Mouse (Mus musculus): ENCODE measurements around the gene Rrp1b. TPM values are rescaled to one million over a fixed set of nuclear protein-coding genes. Genes with fewer than 3 reads are reported as not detected.
"Not testable (repeated sequence)": the region's sequence is repeated elsewhere in the genome, so short reads cannot be mapped to it uniquely, and the experiment has no call there.

Gene Rrp1b
- total and polyA plus RNA-seq, 2 experiments = 5.7 to 5.9 TPM

DNA sequence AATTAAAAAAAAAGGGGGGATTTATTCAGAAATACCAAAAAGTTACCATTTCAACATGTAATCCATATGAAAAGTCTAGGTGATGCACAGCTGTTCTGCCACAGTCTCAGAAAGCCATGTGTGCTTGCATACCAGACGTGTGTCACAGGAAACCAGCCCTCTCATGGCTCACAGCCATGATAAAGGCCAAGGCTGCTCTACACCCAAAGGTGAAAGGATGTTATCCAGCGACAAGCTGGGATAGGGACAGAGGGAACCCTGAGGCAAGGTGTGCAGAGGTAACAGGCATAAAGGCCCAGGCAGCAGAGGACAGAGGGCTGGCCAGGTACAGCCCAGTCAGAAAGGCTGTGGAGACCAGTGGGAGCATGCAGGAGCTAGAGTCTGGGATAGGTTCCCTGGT, 27.8 kb downstream of the Rrp1b start:
- peaks cover 2% of the 10 kb centered on the region; the same call in 1 of the 2 replicates for H3K36me3 ChIP-seq (ENCODE audit: control insufficient read depth, insufficient read depth, low read length)
- H3K4me3 ChIP-seq (ENCODE audit: insufficient read depth, low read depth, low read length) = no peak overlapping the region
- H3K9ac ChIP-seq (ENCODE audit: low read depth, low read length) = no peak overlapping the region
- H3K79me2 ChIP-seq (ENCODE audit: control insufficient read depth, insufficient read depth, low read length) = no peaks in the 10 kb centered on the region
- WGBS = 61% methylated on average over 2 of the region's 2 CpGs
- H3K27me3 ChIP-seq (ENCODE audit: control insufficient read depth, insufficient read depth, low read length) = no peaks in the 10 kb centered on the region
- no peak overlapping the region for H3K27ac ChIP-seq (replicated peaks; ENCODE audit: insufficient read depth, low read depth, low read length)
- H3K4me1 ChIP-seq (ENCODE audit: control insufficient read depth, insufficient read depth, low read length) = no peaks in the 10 kb centered on the region
- DNase-seq (ENCODE audit: extremely low read depth, low read depth, low spot score) = no peak
- no peak for TF ChIP-seq POLR2A (IDR thresholded peaks at IDR 0.05; ENCODE audit: extremely low read depth, insufficient read depth, low read length)
- TF ChIP-seq CTCF (IDR thresholded peaks at IDR 0.05; ENCODE audit: low read depth, low read length) = no peak

DNA sequence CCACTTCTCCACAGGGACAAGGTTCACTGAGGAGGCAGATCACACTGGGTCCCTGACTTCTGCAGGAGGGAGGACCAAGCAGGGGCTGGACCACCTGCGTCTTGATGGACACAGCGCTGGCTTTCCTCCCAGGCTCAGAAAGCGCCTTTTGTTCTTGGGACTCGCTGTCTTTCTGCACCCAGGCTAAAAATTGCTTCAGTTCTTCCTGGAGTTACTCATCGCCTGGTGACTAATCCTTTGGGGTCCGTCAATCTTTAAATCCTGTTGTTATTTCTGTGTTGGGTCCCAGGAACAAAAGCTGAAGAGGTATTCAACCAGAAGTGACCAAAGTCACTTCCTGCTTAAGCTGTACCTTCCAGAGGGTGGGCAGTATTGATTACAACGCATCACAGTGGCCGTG, 28.9 kb downstream of the Rrp1b start:
- 72% methylated on average over 8 of the region's 8 CpGs for WGBS
- not testable (repeated sequence) for H3K9ac ChIP-seq (ENCODE audit: low read depth, low read length); H3K36me3 ChIP-seq (ENCODE audit: control insufficient read depth, insufficient read depth, low read length); H3K27me3 ChIP-seq (ENCODE audit: control insufficient read depth, insufficient read depth, low read length); DNase-seq (ENCODE audit: extremely low read depth, low read depth, low spot score); H3K79me2 ChIP-seq (ENCODE audit: control insufficient read depth, insufficient read depth, low read length); H3K27ac ChIP-seq (replicated peaks; ENCODE audit: insufficient read depth, low read depth, low read length); H3K4me1 ChIP-seq (ENCODE audit: control insufficient read depth, insufficient read depth, low read length); H3K4me3 ChIP-seq (ENCODE audit: insufficient read depth, low read depth, low read length)

DNA sequence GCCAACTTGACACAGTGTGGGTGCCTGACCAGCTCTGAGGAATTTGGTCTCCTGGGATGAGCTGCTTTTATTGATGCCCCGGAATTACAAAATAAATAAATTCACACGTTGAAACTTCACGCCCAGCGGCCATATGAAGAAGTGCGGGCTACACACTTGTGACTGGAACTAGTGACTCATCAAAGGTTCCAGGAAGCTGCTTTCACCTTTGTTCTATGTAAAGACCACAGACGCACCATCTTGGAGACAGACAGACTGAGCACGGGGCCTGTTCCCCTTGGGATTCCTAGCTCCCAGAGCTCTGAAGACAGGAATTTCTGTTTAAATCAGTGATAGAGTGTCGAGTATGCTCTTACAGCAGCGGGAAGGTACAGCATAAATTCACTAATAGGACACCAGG, 31.6 kb downstream of the Rrp1b start:
- Histone ChIP-seq H3K27ac (replicated peaks; ENCODE audit: insufficient read depth, low read depth, low read length) (no peak overlapping the region), H3K9ac (ENCODE audit: low read depth, low read length) (no peak overlapping the region), H3K36me3 (ENCODE audit: control insufficient read depth, insufficient read depth, low read length) (no peaks in the 10 kb centered on the region), H3K4me1 (ENCODE audit: control insufficient read depth, insufficient read depth, low read length) (no peaks in the 10 kb centered on the region), H3K4me3 (ENCODE audit: insufficient read depth, low read depth, low read length) (no peak overlapping the region), H3K79me2 (ENCODE audit: control insufficient read depth, insufficient read depth, low read length) (no peaks in the 10 kb centered on the region), H3K27me3 (ENCODE audit: control insufficient read depth, insufficient read depth, low read length) (no peaks in the 10 kb centered on the region)
- TF ChIP-seq POLR2A (IDR thresholded peaks at IDR 0.05; ENCODE audit: extremely low read depth, insufficient read depth, low read length) = no peak
- TF ChIP-seq CTCF (IDR thresholded peaks at IDR 0.05; ENCODE audit: low read depth, low read length) = no peak
- WGBS = 58% methylated on average over 9 of the region's 9 CpGs
- DNase-seq (ENCODE audit: extremely low read depth, low read depth, low spot score) = no peak

DNA sequence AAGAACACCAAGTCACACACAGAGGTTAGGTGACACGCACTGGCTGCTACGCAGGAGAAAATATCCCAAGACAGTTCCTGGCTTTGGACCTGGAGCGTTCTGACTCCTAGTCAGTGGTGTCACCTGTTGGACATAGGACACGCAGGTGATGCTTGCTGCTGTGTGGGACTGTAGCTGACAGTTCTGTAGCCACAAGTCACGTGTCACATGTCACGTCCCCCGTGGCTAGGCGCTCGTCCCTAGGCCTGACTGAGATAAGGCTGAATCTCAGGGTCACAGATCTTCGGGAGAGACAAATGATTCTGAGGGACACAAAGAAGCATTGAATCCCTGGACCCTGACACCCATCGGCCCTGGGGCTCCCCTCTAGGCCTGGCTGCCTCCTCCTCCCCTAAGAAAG, 32.5 kb downstream of the Rrp1b start:
- no peak for DNase-seq (ENCODE audit: extremely low read depth, low read depth, low spot score)
- no peaks in the 10 kb centered on the region for H3K4me1 ChIP-seq (ENCODE audit: control insufficient read depth, insufficient read depth, low read length)
- WGBS = 80% methylated on average over 11 of the region's 11 CpGs

DNA sequence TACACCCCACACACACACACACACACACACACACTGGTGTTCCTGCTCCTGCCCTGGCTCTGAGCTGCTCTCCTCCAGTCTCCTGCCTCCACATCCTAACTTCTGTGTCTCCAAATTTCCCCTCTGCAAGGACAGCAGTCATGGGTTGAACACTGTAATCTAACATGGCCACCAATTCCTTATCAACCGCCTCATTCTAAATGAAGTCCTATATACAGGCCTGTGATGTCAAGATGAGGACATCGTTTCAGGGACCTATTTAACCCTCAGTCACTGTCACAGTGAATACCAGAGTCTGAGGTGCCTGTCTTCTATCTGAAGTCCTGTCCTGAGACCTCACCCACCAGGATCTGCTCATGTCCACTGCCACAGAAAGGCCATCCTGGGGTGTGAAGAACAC, 32.9 kb downstream of the Rrp1b start:
- Histone ChIP-seq H3K4me3 (ENCODE audit: insufficient read depth, low read depth, low read length) (no peak overlapping the region), H3K79me2 (ENCODE audit: control insufficient read depth, insufficient read depth, low read length) (no peaks in the 10 kb centered on the region), H3K9ac (ENCODE audit: low read depth, low read length) (no peak overlapping the region), H3K4me1 (ENCODE audit: control insufficient read depth, insufficient read depth, low read length) (no peaks in the 10 kb centered on the region), H3K27ac (replicated peaks; ENCODE audit: insufficient read depth, low read depth, low read length) (no peak overlapping the region), H3K27me3 (ENCODE audit: control insufficient read depth, insufficient read depth, low read length) (no peaks in the 10 kb centered on the region), H3K36me3 (ENCODE audit: control insufficient read depth, insufficient read depth, low read length) (no peaks in the 10 kb centered on the region)
- DNase-seq (ENCODE audit: extremely low read depth, low read depth, low spot score) = no peak
- 80% methylated on average over 2 of the region's 2 CpGs for WGBS
- no peak for TF ChIP-seq POLR2A (IDR thresholded peaks at IDR 0.05; ENCODE audit: extremely low read depth, insufficient read depth, low read length)
- TF ChIP-seq CTCF (IDR thresholded peaks at IDR 0.05; ENCODE audit: low read depth, low read length) = no peak

More for the DNA sequence above, 32.5 kb downstream of the Rrp1b start:
- Histone ChIP-seq H3K9ac (ENCODE audit: low read depth, low read length) (no peak overlapping the region), H3K27me3 (ENCODE audit: control insufficient read depth, insufficient read depth, low read length) (no peaks in the 10 kb centered on the region), H3K36me3 (ENCODE audit: control insufficient read depth, insufficient read depth, low read length) (no peaks in the 10 kb centered on the region), H3K27ac (replicated peaks; ENCODE audit: insufficient read depth, low read depth, low read length) (no peak overlapping the region), H3K4me3 (ENCODE audit: insufficient read depth, low read depth, low read length) (no peak overlapping the region), H3K79me2 (ENCODE audit: control insufficient read depth, insufficient read depth, low read length) (no peaks in the 10 kb centered on the region)
- TF ChIP-seq POLR2A (IDR thresholded peaks at IDR 0.05; ENCODE audit: extremely low read depth, insufficient read depth, low read length) (no peak), CTCF (IDR thresholded peaks at IDR 0.05; ENCODE audit: low read depth, low read length) (no peak)

DNA sequence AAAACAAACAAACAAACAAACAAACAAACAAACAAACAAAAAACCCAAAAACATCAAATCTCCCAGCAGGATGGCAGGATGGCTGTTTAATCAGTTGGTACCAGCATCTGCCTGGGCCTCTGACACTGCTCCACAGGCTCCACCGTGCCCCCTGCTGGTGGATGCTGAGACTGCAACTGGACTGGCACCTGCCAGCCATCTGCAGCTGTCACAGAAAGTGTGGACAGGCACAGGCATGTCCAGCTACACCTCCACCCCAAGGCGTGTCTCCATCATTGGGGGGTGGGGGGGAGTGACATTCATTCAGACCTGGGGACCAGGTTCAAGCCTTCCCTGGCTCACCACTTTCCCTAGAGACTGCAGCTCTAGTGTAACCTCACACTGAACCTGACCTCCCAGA, 37.5 kb downstream of the Rrp1b start:
- no peaks in the 10 kb centered on the region for H3K79me2 ChIP-seq (ENCODE audit: control insufficient read depth, insufficient read depth, low read length)
- H3K27ac ChIP-seq (replicated peaks; ENCODE audit: insufficient read depth, low read depth, low read length) = no peak overlapping the region
- DNase-seq (ENCODE audit: extremely low read depth, low read depth, low spot score) = peak; percentile 36
- H3K9ac ChIP-seq (ENCODE audit: low read depth, low read length) = no peak overlapping the region
- H3K4me3 ChIP-seq (ENCODE audit: insufficient read depth, low read depth, low read length) = no peak overlapping the region
- peak; percentile 99 for TF ChIP-seq CTCF (IDR thresholded peaks at IDR 0.05; ENCODE audit: low read depth, low read length)
- no peak for TF ChIP-seq POLR2A (IDR thresholded peaks at IDR 0.05; ENCODE audit: extremely low read depth, insufficient read depth, low read length)
- H3K27me3 ChIP-seq (ENCODE audit: control insufficient read depth, insufficient read depth, low read length) = no peaks in the 10 kb centered on the region
- 8% methylated on average over 2 of the region's 2 CpGs for WGBS
- H3K36me3 ChIP-seq (ENCODE audit: control insufficient read depth, insufficient read depth, low read length) = no peaks in the 10 kb centered on the region
- H3K4me1 ChIP-seq (ENCODE audit: control insufficient read depth, insufficient read depth, low read length) = no peaks in the 10 kb centered on the region
